17 mouse cellular contexts compared by ENCODE assay signal in the genomic region with DNA sequence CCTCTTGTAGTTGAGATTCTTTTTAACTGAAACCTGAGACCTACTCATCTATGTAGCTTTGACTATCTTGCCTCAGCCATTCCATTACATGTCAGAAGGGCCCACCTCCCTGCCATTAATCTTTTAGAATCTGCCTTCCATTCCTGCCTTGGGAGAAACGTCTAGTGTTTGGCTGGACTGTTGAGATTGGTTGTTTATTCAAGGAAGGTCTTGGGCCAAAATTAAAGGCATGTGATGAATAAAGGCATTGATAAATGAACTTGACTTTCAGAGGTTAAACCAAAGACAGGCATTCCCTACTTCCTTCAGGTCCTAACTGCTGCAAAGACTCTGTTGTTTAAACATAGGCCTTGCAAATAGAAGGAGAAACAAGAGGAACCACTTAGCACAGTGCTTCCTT.
"Had no signal": no experiment of that assay in that cellular context is flagged by ENCODE, and none has a peak within 500 bp of the region (broad histone marks: within the 10 kb centered on the region; RNA-seq: fewer than 3 reads in every experiment).

No protein-coding gene starts in this region.

- DNase-seq: kidney, postnatal 25 days; layer of hippocampus, postnatal 36 days; liver, embryonic 13.5 days; lung, adult 2 months; retina, postnatal 1 day; right cerebral cortex, postnatal 25 days; spleen, adult 18-20 months; thymus, postnatal 25 days had no signal

- H3K9ac ChIP-seq: liver, embryonic 13.5 days; midbrain, embryonic 13.5 days; neural tube, embryonic 13.5 days; stomach, embryonic 15.5 days had no signal

- H3K4me2 ChIP-seq: liver, embryonic 13.5 days; midbrain, embryonic 13.5 days; neural tube, embryonic 13.5 days; stomach, embryonic 15.5 days had no signal

- H3K4me3 ChIP-seq: left cerebral cortex, adult 2 months; liver, embryonic 13.5 days; midbrain, embryonic 10.5 days; midbrain, embryonic 13.5 days; myocyte; neural tube, embryonic 13.5 days; stomach, embryonic 15.5 days had no signal

- ATAC-seq: intestine, postnatal 0 days; midbrain, embryonic 13.5 days; midbrain, embryonic 16.5 days had no signal

- H3K27ac ChIP-seq: left cerebral cortex, adult 2 months; liver, embryonic 13.5 days; midbrain, embryonic 10.5 days; midbrain, embryonic 13.5 days; neural tube, embryonic 13.5 days; stomach, embryonic 15.5 days had no signal

- H3K27me3 ChIP-seq: liver, embryonic 13.5 days; megakaryocyte, embryonic 14.5 days; midbrain, embryonic 13.5 days; neural tube, embryonic 13.5 days; stomach, embryonic 15.5 days had no signal

- H3K36me3 ChIP-seq: liver, embryonic 13.5 days; midbrain, embryonic 10.5 days; midbrain, embryonic 13.5 days; neural tube, embryonic 13.5 days; stomach, embryonic 15.5 days had no signal

- H3K4me1 ChIP-seq: liver, embryonic 13.5 days; megakaryocyte, embryonic 14.5 days; midbrain, embryonic 10.5 days; stomach, embryonic 15.5 days had no signal

- H3K9me3 ChIP-seq: liver, embryonic 13.5 days; midbrain, embryonic 10.5 days; midbrain, embryonic 13.5 days; neural tube, embryonic 13.5 days; stomach, embryonic 15.5 days had no signal
